Mouse (Mus musculus): ENCODE measurements around the gene Mfge8.

The Mfge8 gene

GRCm38 (mm10) chr7:79130385-79130784, 18.5 kb downstream of the Mfge8 start:
- DNase-seq (ENCODE audit: low read depth, low spot score), result no peak

GRCm38 (mm10) chr7:79129883-79130282, 19.0 kb downstream of the Mfge8 start:
- no peak for DNase-seq (ENCODE audit: low read depth, low spot score)

GRCm38 (mm10) chr7:79123465-79123864, 25.4 kb downstream of the Mfge8 start:
- DNase-seq (ENCODE audit: low read depth, low spot score), result no peak

GRCm38 (mm10) chr7:79113848-79114247, 35.0 kb downstream of the Mfge8 start:
- no peak for DNase-seq (ENCODE audit: low read depth, low spot score)

GRCm38 (mm10) chr7:79096492-79096891, 52.4 kb downstream of the Mfge8 start:
- no peak for DNase-seq (ENCODE audit: low read depth, low spot score)

GRCm38 (mm10) chr7:79089111-79089510, 59.7 kb downstream of the Mfge8 start:
- no peak for DNase-seq (ENCODE audit: low read depth, low spot score)
